Mouse (Mus musculus) embryo, embryonic 11 days (tissue): ENCODE data around the gene Pdcl.

Experiments used
- DNase-seq: peaks from one replicate; pipeline ENCODE4 v3.0.0-alpha.2; 2015

Pdcl gene

GRCm38 (mm10) chr2:37358633-37359540 is at the start of gene Pdcl:
Gene Pdcl, minus strand, starts transcription at chr2:37359332.
- DNase-seq: peak; percentile 93

GRCm38 (mm10) chr2:37395539-37395938 is 36.4 kb upstream of the Pdcl start:
- peak; percentile 5 for DNase-seq

- DNase-seq: no peak
Measured at GRCm38 (mm10) chr2:37382921-37383320, 23.8 kb upstream of the Pdcl start.

GRCm38 (mm10) chr2:37380189-37380588 is 21.1 kb upstream of the Pdcl start:
- DNase-seq: peak; percentile 69

- no peak for DNase-seq
Measured at GRCm38 (mm10) chr2:37376018-37376417, 16.9 kb upstream of the Pdcl start.

- no peak for DNase-seq
Measured at GRCm38 (mm10) chr2:37370651-37371050, 11.5 kb upstream of the Pdcl start.

GRCm38 (mm10) chr2:37359908-37360307 is 776 bp upstream of the Pdcl start:
- no peak for DNase-seq

GRCm38 (mm10) chr2:37355571-37355970 is 3.6 kb downstream of the Pdcl start:
- DNase-seq: no peak

- no peak for DNase-seq
Measured at GRCm38 (mm10) chr2:37351671-37352070, 7.5 kb downstream of the Pdcl start.

- peak; percentile 56 for DNase-seq
Measured at GRCm38 (mm10) chr2:37338497-37339187, 20.5 kb downstream of the Pdcl start.

- no peak for DNase-seq
Measured at GRCm38 (mm10) chr2:37333321-37333720, 25.8 kb downstream of the Pdcl start.

- DNase-seq: no peak
Measured at GRCm38 (mm10) chr2:37326215-37326614, 32.9 kb downstream of the Pdcl start, which contains the start of gene Olfr368. Gene Olfr368, plus strand, starts transcription at chr2:37326515.
